Mouse (Mus musculus): ENCODE measurements around the gene Sh3d19.
A peak's percentile ranks its signal among the peaks of the same experiment; 100 is the strongest.

Sh3d19 gene

DNA sequence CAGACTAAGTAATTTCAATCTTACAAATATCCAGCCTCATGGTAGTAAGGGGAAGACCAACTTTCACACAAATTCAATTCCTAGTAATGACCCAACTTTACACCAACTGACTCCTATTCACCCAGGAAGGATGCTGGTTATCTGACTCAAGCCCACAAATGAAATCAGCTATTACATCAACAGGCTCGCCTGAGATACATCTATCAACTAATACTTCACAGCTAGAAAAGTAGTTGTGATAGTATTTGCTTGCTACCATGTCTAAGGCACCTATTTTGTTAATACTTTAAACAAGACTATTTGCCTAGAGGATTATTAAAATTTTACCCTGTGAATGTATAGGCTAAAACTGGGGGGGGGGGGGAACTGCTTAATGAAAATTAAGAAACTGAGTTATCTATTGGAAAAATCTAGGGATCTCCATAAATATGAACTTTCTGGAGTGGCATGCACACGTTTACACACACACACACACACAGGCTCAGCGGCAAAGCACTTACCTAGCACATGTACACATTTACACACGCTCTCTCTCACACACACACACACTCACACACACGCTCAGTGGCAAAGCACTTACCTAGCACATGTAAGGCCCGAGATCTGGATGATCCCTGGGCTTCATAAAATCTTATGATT, 166.1 kb downstream of the Sh3d19 start:
- no peak for DNase-seq (ENCODE audit: low spot score in 2 of 2)

DNA sequence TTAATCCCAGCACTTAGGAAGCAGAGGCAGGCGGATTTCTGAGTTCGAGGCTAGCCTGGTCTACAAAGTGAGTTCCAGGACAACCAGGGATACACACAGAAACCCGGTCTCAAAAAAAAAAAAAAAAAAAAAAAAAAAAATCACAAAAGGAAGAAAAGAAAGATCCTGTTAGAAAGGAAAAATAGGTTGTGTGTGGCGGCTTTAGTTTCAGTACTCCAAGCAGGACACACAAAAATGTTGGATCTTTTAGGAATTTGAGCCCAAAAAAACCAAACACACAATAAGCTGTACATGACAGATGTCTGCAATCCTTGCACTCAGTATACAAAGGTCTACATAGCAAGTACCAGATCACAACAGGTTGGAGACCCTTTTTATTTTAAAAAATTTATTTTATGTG, 168.8 kb downstream of the Sh3d19 start:
- no peak for DNase-seq (ENCODE audit: low spot score in 2 of 2)

DNA sequence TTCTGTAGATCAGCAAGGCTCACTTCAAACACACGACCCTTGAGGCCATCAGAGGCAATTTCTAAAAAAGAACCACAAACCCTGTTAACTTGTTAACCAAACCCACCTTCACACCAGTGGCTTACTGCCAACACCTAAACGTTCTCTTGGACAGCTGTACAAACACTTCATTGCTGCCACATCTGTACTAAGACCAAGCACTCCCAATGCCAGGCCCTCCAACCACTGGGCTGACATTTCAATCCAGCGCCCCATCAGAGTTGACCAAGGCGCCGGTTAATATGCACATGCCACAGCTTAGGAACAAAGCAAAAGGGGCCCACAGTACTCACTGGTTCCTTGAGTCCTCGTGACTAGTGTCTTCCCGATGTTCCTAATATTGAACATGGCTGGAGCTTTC, 170.5 kb downstream of the Sh3d19 start:
- DNase-seq (ENCODE audit: low spot score in 2 of 2), result no peak

DNA sequence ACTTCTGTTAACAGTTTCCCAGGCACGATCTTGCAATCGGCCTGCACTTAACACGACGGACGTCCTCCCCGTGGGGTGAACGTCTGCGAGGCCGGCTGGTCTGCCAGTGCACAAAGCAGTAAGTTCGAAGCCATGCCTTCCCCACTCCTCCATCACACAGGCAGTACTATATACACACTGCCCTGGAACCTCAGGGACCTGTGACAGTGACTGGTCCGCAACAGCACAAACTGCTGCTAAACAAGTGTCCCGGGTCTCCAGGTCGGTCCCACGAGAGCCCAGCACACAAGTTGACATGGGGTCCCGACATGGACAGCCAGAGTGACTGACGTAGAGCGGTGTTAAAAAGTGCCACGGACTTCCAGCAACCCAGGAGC, 171.0 kb downstream of the Sh3d19 start:
- DNase-seq (ENCODE audit: low spot score in 2 of 2), result no peak

DNA sequence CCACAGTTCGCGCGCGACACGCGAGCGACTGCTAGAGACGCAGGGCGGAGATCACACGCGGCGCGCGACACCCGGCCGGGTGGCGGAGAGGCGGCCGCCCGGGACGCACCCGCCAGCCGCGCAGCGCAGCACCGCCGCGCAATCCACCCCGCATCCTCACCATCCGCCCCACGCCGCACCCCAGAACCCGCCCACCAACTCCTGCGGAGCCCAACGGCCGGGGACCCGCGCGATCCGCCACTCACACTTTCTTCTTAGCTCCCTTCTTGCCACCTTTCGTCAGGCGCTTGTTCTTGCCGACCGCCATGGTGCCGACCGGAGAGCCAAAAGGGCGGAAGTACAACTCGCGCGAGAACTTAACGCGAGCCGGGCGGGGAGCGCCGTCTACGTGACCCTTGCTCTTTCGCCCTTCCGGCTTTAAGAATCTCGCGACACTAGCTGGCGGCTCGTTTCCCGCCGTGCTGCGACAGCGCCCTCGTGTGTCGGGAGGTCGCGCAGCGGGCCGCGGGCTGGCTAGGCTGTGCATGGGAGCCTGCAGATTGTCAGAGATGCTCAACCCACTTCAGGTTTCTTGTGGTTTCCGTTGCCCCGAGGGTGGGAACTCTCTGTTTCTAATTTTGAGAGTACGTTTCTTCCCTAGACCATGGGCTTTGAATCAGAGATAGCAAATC, 171.5 kb downstream of the Sh3d19 start, which contains the start of gene Rps3a1:
TSS of gene Rps3a1 (minus strand) at position 440 of the 671 bp plus-strand sequence.
- DNase-seq (ENCODE audit: low spot score in 2 of 2), result peak; percentile 99

DNA sequence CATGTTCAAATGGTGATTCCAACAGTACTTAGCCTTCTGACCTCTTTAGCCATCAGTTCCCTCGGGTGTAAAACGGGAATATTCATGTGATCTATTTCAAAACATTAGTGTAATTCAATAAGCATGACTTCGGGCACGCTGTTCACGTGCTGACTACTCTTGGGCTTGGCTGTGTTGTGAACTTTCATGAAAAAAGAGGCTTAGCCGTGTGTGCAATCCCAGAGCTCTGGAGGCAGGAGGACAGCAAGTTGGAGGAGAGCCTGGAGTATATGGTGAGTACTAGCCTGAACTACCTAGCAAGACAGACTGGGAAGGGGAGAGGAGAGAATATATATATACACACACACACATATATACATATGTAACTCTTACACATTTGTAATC, 172.0 kb downstream of the Sh3d19 start:
- no peak for DNase-seq (ENCODE audit: low spot score in 2 of 2)

DNA sequence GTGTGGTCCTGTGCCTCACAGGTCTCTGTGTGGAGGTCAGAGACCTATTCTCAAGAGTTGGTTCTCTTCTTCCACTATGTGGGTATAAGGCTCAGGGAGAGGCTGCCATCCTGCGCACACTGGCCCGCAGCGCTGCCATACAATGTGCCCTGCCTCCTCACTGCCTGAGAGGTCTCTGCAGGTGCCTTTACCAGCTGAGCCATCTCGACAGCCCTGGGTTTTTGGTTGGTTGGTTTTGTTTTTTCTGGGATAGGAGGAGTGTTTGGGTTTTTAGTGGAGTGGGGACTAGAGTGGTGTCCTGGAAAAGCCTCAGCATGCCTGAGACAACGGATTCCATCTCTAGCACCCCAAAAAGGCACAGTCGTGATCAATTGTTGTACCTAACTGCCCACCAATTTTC, 172.4 kb downstream of the Sh3d19 start:
- no peak for DNase-seq (ENCODE audit: low spot score in 2 of 2)

DNA sequence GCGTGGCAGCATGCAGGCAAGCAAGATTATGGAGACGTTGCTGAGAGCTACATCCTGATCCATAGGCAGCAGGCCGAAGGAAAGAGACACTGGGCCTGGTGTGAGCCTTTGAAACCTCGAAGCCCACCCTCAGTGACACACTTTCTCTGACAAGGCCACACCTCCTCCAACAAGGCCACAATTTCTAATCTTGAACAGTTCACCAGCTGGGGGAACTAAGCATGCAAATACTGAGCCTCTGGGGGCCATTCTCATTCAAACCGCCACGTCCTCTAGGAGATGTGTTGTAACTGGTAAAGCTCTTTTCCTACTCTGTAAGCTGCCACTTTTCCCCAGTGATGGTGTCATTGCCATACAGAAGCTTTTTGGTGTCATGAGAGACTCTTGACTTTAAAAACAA, 178.2 kb downstream of the Sh3d19 start:
- DNase-seq (ENCODE audit: low spot score in 2 of 2), result no peak

DNA sequence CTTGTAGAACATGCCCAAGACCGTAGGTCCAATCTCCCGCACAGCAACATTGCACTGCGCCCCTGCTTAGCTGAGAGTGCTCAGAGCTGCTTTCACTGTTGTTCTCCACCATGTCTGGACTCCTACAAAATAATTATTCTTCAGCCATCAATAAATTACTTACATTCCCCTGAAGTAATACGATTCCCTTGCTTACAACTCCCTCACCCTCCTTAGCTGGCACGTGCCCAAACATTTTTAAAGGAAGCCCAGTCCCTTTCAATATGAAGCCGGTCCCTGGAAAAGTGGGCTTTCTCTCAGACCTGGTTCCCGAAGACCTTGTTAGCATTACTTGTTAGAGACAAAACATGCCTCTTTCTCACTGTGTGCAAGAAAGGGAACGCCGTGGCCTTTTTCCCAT, 178.6 kb downstream of the Sh3d19 start:
- no peak for DNase-seq (ENCODE audit: low spot score in 2 of 2)

DNA sequence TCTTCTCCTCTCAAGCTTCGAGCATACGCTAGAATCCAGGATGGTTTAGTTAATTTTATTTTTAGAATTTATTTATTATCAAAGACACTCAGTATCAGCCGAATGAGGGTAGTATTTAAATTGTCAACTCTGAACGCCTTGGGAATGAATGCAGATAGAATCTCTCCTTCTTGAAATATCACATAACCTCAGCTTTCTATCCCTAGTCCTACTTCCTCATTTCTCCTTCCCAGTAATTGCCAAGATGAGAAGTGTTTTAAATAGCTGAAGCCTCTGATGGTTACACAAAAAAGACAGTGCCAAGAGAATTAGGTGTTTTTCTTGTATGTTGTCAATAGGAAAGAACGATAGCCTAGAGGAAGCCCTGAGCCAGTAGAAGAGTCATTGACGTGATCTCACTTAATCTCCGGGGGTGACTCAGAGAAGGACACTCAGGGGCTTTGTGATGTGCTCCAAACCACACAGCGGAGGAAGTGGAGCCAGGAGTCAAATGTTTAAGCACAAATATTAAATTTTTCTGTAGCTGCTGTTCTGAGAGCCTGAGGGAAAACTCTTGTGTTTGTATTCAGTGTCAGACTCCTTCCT, 198.0 kb downstream of the Sh3d19 start:
- DNase-seq (ENCODE audit: low spot score in 2 of 2), result no peak

DNA sequence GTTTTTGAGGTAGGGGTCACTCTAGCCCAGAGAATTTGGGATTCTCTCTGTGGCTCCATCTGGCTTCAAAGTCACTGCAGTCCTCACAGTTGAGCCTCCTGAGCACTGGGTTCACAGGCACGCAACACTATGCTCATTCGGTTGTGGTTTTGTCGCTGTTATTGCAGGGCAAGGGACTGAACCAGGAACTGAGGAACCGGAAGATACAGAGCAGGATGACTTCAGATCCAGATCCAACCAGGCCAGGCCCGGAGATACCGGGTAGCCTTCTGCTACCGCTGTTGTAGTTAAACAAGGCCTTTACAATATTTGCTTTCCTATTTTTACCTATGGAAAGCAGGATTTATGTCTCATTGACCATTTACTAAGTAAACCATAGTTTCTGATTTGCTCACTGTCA, 208.8 kb downstream of the Sh3d19 start:
- DNase-seq (ENCODE audit: low spot score in 2 of 2), result no peak

All from right cerebral cortex, adult 2 months (tissue).